Mouse (Mus musculus): ENCODE data around the gene Gm10295. TPM values are rescaled to one million over a fixed set of nuclear protein-coding genes. Genes with fewer than 3 reads are reported as not detected.

Gene Gm10295
- polyA plus RNA-seq, 1 experiment from 2014 or later = not detected

- Histone ChIP-seq H3K36me3 (no peaks in the 10 kb centered on the region), H3K9me3 (replicated peaks) (no peaks in the 10 kb centered on the region), H3K27ac (replicated peaks) (no peak overlapping the region), H3K4me2 (replicated peaks) (no peak overlapping the region), H3K4me3 (replicated peaks) (no peak overlapping the region), H3K4me1 (no peaks in the 10 kb centered on the region), H3K9ac (no peak overlapping the region), H3K27me3 (no peaks in the 10 kb centered on the region)
- ATAC-seq (ENCODE audit: insufficient number of reproducible peaks, low FRiP score, low TSS enrichment, low read depth) = no peak
- 84% methylated on average over 11 of the region's 11 CpGs for WGBS
Observed at GRCm38 (mm10) chr7:71324919-71325583, 26.2 kb downstream of the Gm10295 start.

- H3K27ac ChIP-seq (replicated peaks) = no peak overlapping the region
- H3K4me1 ChIP-seq = no peaks in the 10 kb centered on the region
- WGBS = 53% methylated on average over 7 of the region's 7 CpGs
- no peak for ATAC-seq (ENCODE audit: insufficient number of reproducible peaks, low FRiP score, low TSS enrichment, low read depth)
- H3K36me3 ChIP-seq = no peaks in the 10 kb centered on the region
- no peak overlapping the region for H3K4me3 ChIP-seq (replicated peaks)
- H3K4me2 ChIP-seq (replicated peaks) = no peak overlapping the region
- no peaks in the 10 kb centered on the region for H3K27me3 ChIP-seq
- no peaks in the 10 kb centered on the region for H3K9me3 ChIP-seq (replicated peaks)
- H3K9ac ChIP-seq = no peak overlapping the region
Observed at GRCm38 (mm10) chr7:71313148-71313765, 38.0 kb downstream of the Gm10295 start.

- WGBS = 60% methylated on average over 3 of the region's 3 CpGs
- no peaks in the 10 kb centered on the region for H3K4me1 ChIP-seq
- no peaks in the 10 kb centered on the region for H3K27me3 ChIP-seq
- no peak overlapping the region for H3K4me3 ChIP-seq (replicated peaks)
- no peak for ATAC-seq (ENCODE audit: insufficient number of reproducible peaks, low FRiP score, low TSS enrichment, low read depth)
- no peaks in the 10 kb centered on the region for H3K9me3 ChIP-seq (replicated peaks)
- H3K4me2 ChIP-seq (replicated peaks) = no peak overlapping the region
- no peak overlapping the region for H3K9ac ChIP-seq
- H3K36me3 ChIP-seq = no peaks in the 10 kb centered on the region
- no peak overlapping the region for H3K27ac ChIP-seq (replicated peaks)
Observed at GRCm38 (mm10) chr7:71312375-71312774, 38.9 kb downstream of the Gm10295 start.

DNA sequence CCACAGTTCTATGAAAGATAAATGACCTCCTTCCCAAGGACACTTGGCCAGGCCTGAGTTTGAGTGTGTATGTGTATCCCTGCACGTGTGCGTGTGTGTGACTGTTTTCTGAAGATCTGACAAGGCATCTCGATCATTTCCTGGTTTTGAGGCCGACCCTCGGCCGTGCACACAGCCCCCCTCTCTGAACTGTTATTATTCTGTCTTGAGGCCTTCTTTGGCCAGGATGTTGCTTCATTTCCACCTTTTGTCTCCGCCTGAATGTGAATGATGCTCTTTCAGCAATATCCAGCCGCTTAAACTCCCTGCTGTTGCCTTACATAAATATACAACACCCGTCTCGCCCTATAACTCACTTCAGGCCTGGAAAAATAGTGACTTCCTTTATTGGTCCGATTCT is 39.9 kb downstream of the Gm10295 start:
- no peak overlapping the region for H3K4me2 ChIP-seq (replicated peaks)
- no peaks in the 10 kb centered on the region for H3K4me1 ChIP-seq
- 63% methylated on average over 11 of the region's 11 CpGs for WGBS
- H3K9me3 ChIP-seq (replicated peaks) = no peaks in the 10 kb centered on the region
- H3K27ac ChIP-seq (replicated peaks) = no peak overlapping the region
- no peaks in the 10 kb centered on the region for H3K27me3 ChIP-seq
- H3K9ac ChIP-seq = no peak overlapping the region
- no peaks in the 10 kb centered on the region for H3K36me3 ChIP-seq
- no peak overlapping the region for H3K4me3 ChIP-seq (replicated peaks)
- ATAC-seq (ENCODE audit: insufficient number of reproducible peaks, low FRiP score, low TSS enrichment, low read depth) = no peak

GRCm38 (mm10) chr7:71308051-71308450 is 43.2 kb downstream of the Gm10295 start:
- no peaks in the 10 kb centered on the region for H3K27me3 ChIP-seq
- H3K4me2 ChIP-seq (replicated peaks) = no peak overlapping the region
- 79% methylated on average over 8 of the region's 8 CpGs for WGBS
- H3K4me1 ChIP-seq = no peaks in the 10 kb centered on the region
- no peak overlapping the region for H3K4me3 ChIP-seq (replicated peaks)
- no peaks in the 10 kb centered on the region for H3K36me3 ChIP-seq
- H3K27ac ChIP-seq (replicated peaks) = no peak overlapping the region
- H3K9ac ChIP-seq = no peak overlapping the region
- ATAC-seq (ENCODE audit: insufficient number of reproducible peaks, low FRiP score, low TSS enrichment, low read depth) = no peak
- no peaks in the 10 kb centered on the region for H3K9me3 ChIP-seq (replicated peaks)

DNA sequence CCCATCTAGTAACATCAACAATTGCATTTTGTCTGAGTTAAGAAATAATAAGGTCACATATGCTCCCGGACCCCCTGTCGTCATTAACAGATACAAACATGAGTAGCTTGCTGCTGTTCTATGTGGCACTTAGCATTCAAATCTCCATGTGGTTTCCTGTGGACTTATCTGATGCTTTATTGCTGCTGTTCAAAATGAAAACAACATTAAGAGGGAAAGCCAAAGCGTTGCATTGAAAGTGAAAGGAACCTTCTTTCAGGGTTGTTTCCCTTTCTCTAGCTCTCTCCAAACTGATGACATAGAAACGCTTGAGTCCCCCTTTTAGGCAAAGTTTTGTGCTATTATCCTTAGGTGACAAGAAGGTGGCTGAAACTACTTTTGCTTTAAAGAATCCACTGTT is 48.6 kb downstream of the Gm10295 start:
- no peak overlapping the region for H3K4me2 ChIP-seq (replicated peaks)
- no peak overlapping the region for H3K27ac ChIP-seq (replicated peaks)
- no peaks in the 10 kb centered on the region for H3K36me3 ChIP-seq
- WGBS = 68% methylated on average over 4 of the region's 4 CpGs
- H3K27me3 ChIP-seq = no peaks in the 10 kb centered on the region
- no peak overlapping the region for H3K9ac ChIP-seq
- no peak overlapping the region for H3K4me3 ChIP-seq (replicated peaks)
- ATAC-seq (ENCODE audit: insufficient number of reproducible peaks, low FRiP score, low TSS enrichment, low read depth) = no peak
- H3K9me3 ChIP-seq (replicated peaks) = no peaks in the 10 kb centered on the region
- H3K4me1 ChIP-seq = no peaks in the 10 kb centered on the region
